Mouse (Mus musculus): ENCODE data around the gene Marveld2.

Gene Marveld2

GRCm38 (mm10) chr13:100616181-100617087 is at the start of gene Marveld2:
Gene Marveld2, minus strand, starts transcription at chr13:100616971.
- peak; percentile 55 for DNase-seq

DNA sequence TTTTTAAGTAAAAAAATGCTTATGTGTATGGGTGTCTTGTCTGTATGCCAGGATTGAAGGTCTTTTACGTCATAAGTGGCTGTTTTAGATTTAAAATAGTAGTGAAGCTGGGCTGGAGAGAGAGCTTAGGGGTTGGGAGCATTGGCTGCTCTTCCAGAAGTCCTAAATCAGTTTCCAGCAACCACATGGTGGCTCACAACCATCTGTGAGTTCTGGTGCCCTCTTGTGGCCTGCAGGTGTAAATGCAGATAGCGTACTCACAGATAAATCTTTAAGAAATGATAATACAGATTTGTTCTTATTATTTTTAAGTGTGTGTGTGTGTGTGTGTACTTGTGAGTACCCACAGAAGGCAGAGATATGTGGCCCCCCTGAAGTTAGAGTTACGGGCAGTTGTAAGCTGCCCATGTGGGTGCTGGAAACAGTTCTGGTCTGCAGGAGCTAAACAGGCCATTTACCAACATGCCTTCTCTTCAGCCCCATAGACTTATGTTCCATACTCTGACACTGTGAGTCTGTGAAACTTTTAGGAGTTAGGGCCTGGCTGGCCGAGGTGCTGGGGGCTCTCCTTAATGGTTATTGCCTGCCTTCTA is 43.2 kb upstream of the Marveld2 start:
- peak; percentile 54 for DNase-seq

- DNase-seq: no peak
These were observed 41.3 kb upstream of the Marveld2 start for GRCm38 (mm10) chr13:100658091-100658490.

DNA sequence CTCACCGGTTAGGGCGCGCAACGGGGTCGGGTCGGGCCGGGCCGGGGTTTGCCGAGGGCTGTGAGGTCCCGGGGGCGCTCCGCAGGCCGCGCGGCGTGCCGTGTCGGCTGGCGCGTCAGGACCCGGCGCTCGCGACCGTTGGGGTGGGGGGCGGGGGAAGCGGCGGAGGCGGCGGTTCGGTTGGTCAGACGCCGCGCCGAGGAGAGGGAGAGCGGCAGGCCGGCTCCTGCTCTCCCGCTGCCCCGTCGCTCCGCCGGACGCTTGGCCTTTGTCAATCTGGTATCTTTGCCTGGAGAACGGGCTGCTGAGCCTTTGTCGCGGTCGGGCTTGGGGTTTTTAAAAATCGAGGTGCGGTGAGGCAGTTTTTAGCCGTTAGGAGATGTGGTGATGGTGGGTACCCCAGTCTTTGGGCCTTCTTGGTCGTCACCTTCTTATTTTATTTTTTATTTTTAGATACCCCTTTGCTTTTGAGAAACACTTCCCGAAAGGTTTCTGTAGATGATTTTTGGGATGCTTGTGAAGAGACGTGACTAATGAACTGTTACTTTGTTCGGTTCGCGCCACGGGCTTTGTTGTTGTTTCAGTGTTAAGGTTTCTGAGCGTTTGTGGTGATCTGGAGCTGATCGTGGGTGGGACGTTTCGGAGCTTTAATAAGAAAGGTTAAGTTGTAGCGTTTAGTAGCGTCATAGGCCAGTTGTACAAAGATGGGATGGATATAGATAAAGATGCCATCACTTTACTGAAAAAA is 34.8 kb upstream of the Marveld2 start, which contains the start of gene Taf9:
Gene Taf9, plus strand, starts transcription at position 141 of the 748 bp plus-strand sequence.
- no peak for DNase-seq

- DNase-seq: peak; percentile 96
These were observed 34.0 kb upstream of the Marveld2 start, which contains the start of the genes Ak6 and Rad17 for GRCm38 (mm10) chr13:100650550-100651438. Gene Ak6, plus strand, starts transcription at chr13:100650979. Gene Rad17, minus strand, starts transcription at chr13:100651051.

DNA sequence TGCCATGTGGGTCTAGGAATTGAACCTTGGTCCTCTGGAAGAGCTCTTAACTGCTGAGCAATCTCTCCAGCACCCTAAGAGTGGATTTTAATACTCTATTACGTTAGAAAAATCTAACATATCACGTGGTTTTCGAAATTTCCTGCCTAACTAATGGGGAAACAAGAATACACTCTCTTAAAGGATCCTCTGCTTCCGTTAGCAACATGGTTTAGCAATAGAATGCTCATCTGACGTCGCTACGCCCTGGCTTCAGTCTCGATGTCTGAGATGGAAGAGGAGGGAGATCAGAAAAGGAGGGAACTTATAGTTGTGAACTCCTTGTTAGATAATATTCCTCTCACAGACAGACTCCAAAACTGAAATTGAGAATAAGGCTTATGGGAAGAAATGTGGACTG is 31.5 kb upstream of the Marveld2 start:
- no peak for DNase-seq

- DNase-seq: no peak
These were observed 25.9 kb upstream of the Marveld2 start for GRCm38 (mm10) chr13:100642471-100643209.

DNA sequence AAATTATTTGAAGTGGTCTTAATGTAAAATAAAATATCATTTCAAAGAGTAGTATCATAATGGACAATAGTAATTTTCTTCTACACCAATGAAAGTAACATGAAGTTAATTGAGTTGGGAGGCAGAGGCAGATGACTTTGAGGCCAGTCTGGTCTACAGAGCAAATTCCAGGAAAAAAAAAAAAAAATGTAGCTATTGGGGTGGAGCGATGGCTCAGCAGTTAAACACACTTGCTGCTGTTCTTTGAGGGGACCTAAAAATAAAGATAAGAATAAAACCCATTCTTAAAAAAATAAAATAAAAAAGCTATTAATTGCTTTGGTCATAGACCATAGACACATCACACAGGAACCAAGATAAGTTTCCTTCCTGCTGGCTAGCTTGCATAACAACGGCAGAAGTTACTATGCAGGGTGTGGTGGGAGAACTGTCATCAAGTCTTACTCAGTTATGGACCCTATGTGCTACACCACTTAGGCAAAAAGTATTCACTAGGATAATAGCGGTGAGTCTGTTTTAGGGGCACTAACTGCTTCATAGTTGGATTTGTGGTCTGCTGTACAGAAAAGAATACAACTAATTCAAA is 17.4 kb upstream of the Marveld2 start:
- DNase-seq: no peak

DNA sequence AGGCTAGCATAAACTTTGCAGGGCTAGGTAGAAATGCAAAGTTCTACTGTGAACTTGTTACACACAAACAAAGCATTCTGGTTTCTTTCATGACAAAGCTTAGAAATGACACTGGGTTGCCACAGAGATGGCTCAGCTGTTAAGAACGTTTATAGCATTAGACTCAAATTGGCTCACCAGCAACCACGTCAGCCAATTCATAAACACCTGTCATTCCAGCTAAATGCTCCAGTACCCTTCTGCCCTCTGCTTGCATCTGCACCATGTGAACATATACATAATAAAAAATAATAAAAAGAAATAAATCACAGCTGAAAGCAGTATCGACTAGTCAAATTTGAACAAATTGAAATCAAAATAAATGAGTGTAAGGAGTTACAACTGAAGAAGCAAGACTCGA is 5.5 kb upstream of the Marveld2 start:
- DNase-seq: no peak

DNA sequence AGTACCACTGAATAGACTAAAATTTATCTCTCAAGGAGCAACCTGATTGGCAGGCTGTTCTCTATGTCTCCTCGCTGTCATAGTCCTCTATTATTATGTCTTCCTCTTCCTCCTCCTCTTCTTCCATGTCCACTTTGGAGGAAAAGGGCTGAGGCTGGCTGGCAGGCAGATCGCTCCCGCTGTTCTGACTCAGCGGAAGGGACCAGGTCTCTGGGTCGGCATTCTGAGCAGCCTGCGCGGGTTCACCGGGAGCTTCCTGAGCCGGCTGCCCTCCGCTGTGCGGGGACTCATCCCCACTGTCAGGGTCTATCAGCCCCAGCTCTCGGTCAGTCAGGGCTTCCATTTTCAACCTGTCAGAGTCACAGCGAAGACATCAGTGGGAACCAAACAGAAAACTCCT is 812 bp upstream of the Marveld2 start:
- no peak for DNase-seq

GRCm38 (mm10) chr13:100612903-100613302 is 3.9 kb downstream of the Marveld2 start:
- peak; percentile 19 for DNase-seq

- no peak for DNase-seq
These were observed 4.5 kb downstream of the Marveld2 start for GRCm38 (mm10) chr13:100612251-100612650.

GRCm38 (mm10) chr13:100611266-100611665 is 5.5 kb downstream of the Marveld2 start:
- DNase-seq: no peak

DNA sequence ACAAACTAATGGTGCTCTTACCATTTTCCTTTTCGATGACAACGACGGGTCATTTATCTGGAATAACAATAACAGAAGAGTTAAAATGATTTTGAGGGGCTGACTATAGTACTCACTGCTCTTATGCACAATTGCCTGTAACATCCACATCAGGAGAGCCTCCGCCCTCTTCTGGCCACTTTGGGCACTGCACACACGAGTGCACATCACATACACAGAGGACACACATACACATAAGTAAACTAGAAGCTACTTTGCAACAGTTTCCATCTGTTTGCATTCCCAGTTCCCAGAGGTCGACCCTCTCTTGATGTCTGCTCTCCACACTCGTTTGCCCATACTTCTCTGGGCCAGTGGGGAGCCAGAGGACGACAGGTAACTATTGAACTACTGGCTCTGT is 9.0 kb downstream of the Marveld2 start:
- no peak for DNase-seq

GRCm38 (mm10) chr13:100605845-100606244 is 10.9 kb downstream of the Marveld2 start:
- DNase-seq: no peak

GRCm38 (mm10) chr13:100603738-100604095 is 13.1 kb downstream of the Marveld2 start:
- no peak for DNase-seq

GRCm38 (mm10) chr13:100603031-100603737 is 13.6 kb downstream of the Marveld2 start:
- no peak for DNase-seq

- DNase-seq: no peak
These were observed 14.4 kb downstream of the Marveld2 start for GRCm38 (mm10) chr13:100602239-100602902.

GRCm38 (mm10) chr13:100601034-100601433 is 15.7 kb downstream of the Marveld2 start:
- no peak for DNase-seq

- DNase-seq: no peak
These were observed 16.5 kb downstream of the Marveld2 start for GRCm38 (mm10) chr13:100600317-100600716.
